Mouse (Mus musculus) heart, postnatal 10 days (tissue): ENCODE measurements at regions not wholly inside any gene's neighbourhood (a gene's known extent, or its start where the extent isn't known, plus 50 kb on each side); places are given as distances from the start of the nearest gene placed in this dataset.

Experiments used
- DNase-seq, 2 experiments: peaks; one replicate each; pipeline ENCODE4 v3.0.0; 2021
- intact Hi-C: fragments of 180-260 bp; cut with DNase I; formaldehyde crosslinking; loops from one replicate; pipeline ENCODE4 v1.15.1; 2025

DNA sequence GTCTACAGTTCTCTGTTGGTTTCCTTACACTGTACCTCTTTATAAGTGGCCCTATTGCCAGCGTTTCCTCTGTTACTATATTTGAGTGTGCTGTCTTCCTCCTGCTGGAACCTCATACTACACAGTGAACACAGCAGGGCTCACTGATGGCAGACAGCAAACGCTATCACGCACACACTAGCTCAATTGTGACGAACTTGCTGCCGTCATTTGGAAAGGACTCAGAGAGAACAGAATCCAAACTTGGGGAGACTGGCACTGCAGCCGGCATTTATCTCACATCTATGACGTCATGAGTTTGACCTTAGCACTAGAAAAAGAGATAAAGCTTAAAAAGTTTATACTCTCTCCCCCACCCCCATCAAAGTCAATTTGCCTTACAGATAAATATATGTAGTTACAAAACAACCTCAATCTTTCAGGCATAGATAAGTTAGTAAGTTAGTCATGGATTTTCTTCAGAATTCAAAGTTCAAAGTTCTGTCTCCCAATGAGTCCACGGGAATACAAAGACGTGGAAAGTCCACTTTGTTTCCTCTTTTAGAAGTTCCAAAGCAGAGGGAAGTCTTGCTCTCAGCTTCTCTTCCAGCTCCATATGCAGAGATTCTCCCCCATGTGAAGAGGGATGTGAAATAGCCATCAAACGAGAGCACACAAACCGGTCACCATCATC is 196.8 kb downstream of the Sptssa start:
- no peak for DNase-seq
- intact Hi-C loops, result no loop called here

DNA sequence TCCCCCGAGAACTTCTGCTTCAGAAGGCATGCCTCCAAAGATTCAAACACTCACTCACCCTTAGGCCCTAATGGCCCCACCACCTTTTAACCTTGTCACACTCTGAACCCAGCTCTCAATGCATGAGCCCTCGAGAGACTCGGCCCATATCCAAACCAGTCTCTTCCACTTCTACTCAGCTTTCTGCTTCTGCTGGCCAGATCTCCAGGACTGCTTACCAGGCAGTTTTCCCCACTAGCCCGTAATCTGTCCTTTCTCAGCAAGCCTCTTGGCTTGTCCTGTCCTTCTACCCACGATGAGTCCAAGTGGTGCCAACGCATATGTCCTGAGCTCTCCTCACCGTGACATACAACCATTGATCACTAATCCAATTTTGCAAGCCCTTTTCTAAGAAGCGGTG is 199.6 kb downstream of the Sptssa start:
- intact Hi-C loops, result no loop called here

DNA sequence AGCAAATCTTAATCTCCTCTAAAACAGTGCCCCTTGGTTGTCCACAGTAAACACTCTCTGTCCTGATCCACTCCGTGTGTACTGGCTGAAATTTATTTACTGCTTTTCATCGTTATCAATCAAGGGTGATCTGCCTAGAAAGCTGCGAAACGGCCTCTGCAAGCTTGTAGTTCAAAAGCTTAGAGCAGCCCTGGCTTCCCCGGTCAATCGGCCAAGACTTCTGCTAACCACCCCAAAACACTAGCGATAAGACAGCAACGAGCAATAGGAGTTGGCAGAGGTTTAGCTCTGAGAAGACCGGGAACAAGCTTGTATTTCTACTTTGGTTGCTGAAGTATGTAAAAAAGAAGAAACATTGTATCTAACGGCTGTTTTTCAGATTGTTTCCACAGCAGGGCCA is 201.8 kb downstream of the Sptssa start:
- intact Hi-C loops, result no loop called here
- peak; percentile 25 to 27 for DNase-seq

More for the DNA sequence above, 199.6 kb downstream of the Sptssa start:
- DNase-seq, result no peak

DNA sequence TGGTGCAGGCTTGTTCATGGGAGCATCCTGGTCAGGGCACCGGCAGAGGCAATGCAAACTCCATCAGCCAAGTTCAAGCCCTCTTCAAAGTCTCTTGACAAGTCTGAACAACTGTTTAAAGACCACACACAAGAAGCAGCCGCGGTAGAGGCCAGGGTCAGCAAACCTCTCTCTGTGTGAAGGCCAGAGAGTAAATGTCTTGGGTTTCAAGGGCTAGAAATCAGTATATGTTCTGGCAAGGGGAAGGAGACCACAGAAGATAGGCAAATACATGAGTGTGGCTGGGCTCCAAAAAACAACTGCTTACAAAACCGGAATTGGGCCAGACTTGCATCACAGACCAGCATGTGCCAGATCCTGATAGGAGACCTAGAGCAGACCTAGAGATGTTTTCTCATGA is 203.0 kb downstream of the Sptssa start:
- peak; percentile 43 to 54 for DNase-seq
- intact Hi-C loops, result no loop called here

DNA sequence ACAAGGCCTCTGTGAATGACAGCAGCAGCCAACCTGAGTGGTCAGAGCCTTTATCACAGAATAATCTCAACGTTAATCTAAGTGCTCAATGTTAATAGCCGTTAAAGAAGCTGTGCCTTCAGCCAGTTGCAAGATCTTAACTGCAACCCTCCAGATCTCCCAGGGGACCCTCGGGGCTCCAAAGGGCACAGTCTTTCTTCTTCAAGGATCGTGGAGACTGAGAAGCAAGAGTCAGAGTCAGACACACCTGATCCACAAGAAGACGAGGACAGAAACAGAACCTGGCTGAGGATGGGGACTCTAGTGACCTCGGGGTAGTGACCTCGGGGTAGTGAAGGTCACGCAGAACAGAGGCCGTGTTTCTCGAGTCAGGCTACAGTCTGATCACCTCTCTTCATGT is 206.0 kb downstream of the Sptssa start:
- no peak for DNase-seq
- intact Hi-C loops, result no loop called here

DNA sequence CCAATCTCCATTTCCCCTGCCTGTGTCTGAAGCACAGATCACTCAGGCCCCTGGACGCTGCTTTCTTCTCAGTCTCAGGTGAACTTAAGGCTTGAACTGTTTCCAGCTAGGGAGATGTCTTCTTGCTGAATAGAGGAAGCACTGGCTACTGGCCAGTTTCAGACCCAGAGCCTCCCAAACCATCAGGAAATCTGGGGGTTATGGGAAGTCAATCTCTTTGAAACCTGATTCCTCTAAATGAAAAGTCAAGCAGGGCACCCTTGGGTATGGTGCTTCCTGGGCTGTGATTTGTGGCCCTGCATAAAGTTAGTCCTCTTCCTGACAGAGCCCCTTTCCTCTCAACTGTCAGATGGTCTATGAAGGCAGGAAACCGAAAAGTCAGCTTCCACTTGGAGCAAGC is 208.2 kb downstream of the Sptssa start:
- no peak for DNase-seq
- intact Hi-C loops, result no loop called here

DNA sequence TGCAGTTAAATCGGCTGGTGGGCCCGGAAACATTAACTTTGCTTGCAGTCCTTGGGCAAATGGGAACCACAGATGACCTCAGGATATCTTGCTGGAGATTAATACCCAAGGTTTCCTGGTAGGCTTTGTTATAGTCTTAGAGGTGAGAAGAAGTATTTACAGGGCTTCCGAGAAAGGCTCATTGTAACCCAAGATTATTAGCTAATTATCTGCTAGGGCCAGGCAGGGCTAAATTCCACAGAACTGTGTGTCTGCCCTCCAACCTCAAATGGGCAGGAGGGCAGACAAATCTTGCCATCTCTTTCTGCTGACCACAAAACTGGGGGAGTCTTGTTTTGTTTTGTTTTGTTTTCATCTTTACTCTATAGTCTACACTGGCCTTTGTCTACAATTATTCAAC is 209.0 kb downstream of the Sptssa start:
- DNase-seq, result no peak
- intact Hi-C loops, result no loop called here

DNA sequence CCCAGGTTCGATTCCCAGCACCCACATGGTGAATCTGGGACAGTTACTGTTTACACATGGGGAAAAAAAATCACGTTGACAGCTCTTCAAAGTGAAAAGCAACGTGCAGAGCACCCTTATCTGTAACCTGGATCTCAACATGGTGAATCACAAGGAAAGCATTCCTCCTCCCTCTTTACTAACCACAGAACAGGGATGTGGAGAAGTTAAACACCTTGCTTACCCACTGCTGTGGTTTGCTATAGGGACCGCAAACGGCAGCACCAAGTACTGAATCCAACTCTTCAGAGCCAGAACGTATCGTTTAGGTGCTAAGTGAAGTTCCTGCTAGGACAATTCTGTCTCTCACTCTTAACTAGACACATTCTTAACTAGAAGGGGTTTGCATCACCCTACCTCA is 210.0 kb downstream of the Sptssa start:
- no peak for DNase-seq
- intact Hi-C loops, result no loop called here

DNA sequence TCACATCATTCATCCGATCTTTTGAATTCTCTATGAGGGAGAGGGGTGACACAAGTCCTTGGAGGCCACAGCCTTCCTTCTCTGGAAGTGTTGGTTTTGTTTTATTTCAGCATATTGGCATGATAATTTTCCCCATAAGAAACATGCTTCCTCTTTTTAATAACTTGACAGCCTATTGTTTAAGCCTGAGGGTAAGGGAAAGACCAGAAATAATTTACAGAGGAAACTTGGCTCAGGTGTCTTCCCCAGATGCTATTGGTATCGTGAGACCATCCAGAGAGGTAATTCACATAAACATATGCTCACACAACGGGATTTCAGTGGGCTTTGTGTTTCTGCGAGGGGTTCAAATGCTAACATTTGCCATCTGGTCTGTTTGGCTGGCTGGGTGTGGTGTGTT is 212.0 kb downstream of the Sptssa start:
- intact Hi-C loops, result no loop called here
- DNase-seq, result no peak

DNA sequence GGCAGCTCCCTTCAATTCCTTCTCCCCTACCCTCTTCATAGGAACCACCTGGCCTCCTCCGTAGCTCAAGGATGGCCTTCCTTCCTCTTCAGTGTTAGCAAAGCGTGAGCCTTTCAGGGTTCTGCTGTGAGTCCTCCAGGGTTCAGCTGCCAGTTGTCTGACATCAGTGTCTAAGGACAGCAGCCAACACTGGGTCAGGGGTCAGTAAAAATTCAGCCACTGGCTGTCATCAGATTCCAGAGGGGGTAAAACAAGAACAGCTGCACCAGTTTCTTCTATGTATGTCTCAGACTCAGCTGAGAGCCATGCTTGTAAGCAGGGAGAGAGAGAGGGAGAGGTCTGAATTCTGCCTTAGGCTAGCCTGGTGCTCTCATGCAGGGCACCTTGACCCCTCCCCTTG is 213.1 kb downstream of the Sptssa start:
- DNase-seq, result peak; percentile 81 to 83

DNA sequence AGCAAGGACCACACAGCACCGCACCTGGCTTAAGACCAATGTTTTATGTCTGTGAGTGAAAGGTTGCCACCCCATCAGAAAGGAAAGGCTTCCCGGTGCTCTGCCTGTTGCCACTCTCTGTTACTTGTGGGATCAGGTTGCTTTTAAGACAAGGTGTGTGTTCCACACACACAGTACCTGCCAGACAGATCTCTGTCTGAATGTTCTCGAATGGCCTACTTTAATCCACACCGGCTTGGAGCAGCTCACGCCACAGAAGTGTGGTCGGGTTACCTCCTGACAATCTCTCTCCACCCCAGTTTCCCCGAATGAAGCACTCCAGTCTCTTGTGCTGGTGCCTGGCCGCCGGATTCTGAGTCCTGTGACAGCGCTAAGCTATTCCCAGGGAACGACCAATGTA is 214.0 kb downstream of the Sptssa start:
- DNase-seq, result no peak
- intact Hi-C loops, result no loop called here

More for the DNA sequence above, 213.1 kb downstream of the Sptssa start:
- intact Hi-C loops, result no loop called here

DNA sequence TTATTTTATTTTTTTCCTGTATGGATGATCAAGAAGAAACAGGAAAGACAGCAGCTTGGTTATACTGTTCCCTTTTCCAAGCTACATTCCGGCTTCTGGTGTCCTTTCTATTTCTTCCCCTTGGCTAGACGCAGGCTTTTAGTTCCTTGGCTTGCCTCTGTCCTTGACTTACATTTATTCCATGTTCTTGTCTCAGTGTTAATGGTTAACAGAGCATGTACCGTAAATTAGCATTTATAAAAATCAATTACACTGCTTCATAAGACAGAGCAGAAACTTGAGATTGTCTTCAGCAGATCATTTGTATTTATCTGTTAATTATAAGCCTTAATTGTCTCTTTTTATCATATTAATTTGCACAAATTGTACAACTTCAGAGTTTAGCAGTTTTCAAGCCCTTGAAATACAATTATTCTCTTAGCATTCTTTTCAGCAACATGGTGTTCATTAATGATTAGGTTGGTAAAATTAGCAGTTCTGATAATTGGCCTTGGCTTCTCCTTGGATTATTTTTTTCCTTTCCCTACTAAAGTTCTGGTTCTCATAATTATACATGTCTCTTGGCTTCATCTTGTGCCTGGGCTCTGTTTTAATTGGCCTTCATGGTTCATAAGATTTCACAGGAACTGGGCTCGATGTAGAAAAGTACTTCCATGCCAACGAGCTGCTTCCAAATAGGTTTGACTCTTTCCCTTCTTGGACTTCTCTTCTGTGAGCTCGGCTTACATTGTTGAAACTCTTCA is 215.4 kb downstream of the Sptssa start:
- DNase-seq, result no peak

DNA sequence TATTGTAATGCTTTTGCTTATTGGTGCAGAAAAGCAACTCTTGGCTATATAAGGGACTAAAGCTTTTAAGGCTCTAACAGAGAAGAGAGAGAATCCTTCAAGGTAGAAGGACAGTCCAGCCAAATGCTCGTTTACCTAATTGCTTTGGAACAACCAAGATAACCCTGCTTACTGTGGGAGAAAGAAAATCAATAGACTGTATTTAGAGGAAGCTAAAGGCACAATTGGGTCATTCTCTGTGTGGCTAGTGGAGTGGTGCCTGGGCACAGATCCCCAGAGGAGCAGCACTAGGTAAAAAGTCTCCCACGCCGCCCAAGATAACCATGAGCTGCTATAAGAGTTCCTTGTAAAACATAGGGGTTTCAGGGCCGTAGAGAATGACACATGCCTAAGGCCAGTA is 217.6 kb downstream of the Sptssa start:
- no peak for DNase-seq
- intact Hi-C loops, result no loop called here

More for the DNA sequence above, 215.4 kb downstream of the Sptssa start:
- intact Hi-C loops, result no loop called here

DNA sequence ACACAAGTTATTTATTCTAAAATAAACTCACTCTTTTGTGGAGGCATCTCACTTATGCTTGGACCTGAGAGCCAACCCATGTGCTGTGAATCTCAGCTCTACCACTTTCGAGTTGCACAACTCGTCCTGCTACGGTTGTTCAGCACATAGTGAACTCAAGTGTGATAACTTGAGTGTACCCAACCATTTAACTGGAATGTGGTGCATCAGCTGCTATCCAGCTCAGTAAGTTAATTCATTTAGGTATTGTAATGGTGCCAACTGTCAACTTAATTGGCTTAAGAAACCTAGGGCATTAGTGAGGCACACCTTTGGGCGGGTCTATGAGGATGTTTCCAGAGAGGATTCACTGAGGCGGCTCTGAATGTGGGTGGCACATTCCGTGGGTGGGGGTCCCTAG is 221.6 kb upstream of the Egln3 start:
- intact Hi-C loops, result no loop called here

DNA sequence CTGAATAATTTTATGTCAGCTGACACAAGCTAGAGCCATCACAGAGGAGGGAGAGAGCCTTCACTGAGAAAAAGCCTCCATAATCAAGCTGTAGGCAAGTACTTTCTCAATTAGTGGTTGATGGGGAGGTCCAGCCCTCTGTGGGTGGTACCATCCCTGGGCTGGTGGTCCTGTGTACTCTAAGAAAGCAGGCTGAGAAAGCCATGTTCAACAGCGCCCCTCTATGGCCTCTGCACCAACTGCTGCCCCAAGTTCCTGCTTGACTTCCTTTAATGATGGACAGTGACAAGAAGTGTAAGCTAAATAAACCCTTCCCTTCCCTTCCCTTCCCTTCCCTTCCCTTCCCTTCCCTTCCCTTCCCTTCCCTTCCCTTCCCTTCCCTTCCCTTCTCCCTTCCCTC is 211.2 kb upstream of the Egln3 start:
- no peak for DNase-seq
- intact Hi-C loops, result no loop called here

More for the DNA sequence above, 221.6 kb upstream of the Egln3 start:
- no peak for DNase-seq

DNA sequence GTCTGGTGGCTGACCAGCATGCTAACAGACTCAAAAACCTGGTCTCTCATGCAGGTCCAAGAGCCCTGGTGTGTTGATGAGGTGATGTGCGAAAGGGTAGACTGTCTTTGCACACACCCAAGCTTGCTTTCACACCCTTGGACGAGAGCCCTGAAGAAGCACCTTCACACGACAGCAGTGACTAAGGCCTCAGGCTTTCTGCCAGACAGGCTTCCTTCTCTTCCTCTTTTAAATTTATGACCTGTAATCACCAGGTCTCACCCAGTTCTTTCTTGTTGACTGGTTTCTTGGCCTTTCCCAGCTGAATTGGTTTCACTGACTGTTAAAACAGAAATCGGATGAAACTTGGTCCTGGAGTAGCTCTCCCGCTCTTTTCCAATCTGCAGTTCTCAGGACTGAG is 210.5 kb upstream of the Egln3 start:
- no peak for DNase-seq
- intact Hi-C loops, result no loop called here

DNA sequence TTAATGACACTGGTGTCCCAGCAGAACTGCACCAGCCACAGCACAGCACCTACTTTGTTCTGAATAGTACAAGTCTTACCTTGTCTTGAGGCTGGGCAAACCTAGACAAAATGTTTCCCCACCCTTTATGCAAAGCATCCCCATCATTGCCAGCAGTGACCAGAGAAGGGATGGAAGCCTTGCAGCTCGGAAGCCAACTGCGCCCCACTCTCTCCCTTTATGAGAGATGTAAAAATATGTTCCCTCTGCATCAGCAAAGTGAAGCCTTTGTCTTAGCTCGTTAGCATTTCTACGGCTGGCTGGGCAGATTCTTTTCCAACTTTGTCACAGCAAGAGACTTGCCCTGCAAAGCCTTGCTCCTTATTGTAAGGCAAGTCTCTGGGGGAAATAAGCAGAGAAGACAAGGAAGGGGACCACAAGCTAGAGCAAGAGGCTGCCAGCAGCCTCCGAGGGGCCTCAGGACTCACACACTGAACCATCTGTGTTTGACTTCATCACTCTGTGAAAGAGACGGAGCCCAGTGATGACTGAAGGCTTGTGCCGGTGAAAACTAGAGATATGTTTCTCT is 206.5 kb upstream of the Egln3 start:
- intact Hi-C loops, result no loop called here
- DNase-seq, result no peak

DNA sequence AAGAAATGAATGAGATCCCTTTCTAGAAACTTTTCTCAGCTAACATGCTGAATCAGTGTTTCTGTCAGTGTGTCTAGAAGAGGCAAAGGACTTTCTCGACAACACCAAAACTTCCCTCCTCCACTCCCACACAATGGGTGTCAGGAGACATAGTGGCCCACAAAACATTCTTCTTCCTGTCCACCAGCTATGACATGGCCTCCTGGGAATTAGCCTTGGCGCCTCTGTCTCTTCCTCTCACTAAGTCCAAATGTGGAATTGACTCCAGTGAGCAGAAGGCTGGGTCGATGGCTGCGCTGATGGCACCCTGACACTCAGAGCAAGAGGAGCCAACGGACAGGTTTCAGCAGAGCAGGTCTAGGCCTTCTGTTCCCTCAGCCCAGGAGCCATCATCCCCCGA is 205.2 kb upstream of the Egln3 start:
- intact Hi-C loops, result no loop called here
- no peak for DNase-seq

DNA sequence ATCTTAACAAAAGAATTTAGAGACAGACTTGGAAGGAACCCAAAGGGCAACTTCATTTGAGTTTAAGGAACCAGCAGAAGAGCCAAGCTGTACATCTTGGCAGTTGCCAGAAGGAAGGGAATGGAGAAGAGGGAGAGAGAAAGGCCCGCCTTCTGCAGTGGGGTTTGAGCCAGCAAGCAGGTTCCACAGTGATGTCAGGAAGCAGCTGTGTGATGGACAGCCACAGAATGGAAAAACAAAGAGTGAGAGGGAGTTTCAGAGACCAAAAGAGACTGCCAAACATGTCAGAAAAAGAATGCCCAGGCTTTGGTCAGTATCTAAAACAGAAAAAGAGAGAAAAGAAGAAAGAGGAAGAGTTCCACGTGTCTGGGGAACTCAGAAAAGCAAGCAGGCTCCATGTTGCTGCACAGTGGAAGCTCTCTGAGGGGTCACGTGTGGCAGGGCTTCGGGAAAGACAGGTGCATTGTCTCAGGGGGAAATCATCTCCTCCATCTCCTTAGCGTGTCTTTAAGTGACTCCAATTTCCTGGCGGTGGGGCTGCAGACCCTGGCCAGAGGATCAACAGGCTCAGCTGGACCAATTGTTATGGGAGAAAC is 203.7 kb upstream of the Egln3 start:
- DNase-seq, result no peak
- intact Hi-C loops, result no loop called here

DNA sequence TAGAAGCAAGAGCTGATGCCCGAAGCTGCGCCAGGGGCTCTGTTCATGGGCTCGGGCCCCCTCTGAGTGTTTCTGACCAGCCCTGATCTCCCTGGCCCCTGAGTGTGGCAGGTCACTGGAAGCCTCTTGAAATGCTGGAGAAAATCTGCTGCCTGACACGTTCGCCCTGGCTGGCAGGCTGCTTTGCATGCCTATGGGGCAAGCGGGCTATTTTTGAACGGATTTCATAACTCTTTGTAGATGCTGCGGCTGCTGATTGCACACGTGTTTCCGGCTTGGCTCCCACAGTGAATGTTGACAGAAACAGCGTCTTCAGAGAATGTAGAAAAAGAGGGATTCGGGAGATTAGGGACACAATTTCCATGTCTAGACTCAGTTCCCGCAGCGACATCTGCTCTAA is 201.4 kb upstream of the Egln3 start:
- DNase-seq, result peak; percentile 83 to 84
- intact Hi-C loops, result no loop called here

DNA sequence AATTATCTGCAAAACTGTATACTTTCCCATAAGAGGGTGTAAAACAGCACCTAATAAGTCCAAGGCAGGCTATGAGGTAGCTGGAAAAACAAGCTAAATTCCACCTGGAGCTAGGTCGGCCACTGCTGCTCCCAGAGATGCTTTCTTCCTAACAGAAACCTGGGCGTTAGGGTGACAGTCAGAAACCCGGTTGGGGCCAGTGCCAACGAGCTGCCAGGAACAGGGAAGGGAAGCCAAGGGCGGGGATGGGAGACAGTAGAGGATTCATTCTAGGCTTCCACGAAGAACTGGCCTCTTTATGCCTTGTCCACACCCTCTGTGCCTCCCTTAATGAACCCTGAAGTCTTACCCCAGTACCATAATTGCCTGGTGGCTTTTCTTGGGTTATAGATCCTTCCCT is 198.9 kb upstream of the Egln3 start:
- DNase-seq, result no peak

DNA sequence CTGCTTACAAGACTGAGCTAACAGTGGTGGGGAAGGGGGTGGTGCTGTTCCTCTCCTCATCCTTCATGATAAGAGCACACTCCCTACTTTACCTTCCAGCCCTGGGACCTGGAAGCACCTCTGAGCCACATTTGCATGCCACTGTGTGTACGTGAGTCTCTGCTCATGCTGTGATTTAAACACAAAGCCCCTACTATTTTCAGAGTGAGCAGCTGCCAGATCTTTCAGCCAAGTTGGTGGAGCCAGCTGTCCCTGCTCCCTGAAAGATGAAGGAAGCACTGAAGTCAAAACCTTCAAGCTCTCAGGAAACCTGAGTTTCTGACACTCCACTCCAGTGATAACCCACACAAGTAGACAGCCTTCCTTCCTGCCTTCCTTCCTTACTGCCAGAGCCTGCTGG is 198.0 kb upstream of the Egln3 start:
- intact Hi-C loops, result no loop called here
- DNase-seq, result peak in 1 of 2 experiments; percentile 36

More for the DNA sequence above, 198.9 kb upstream of the Egln3 start:
- intact Hi-C loops, result no loop called here
